In genomic region chr3:9598061-9598460, GRCm38 (mm10) we compare ENCODE assay signal across 14 mouse cellular contexts. TPM values are rescaled to one million over a fixed set of nuclear protein-coding genes. Genes with fewer than 3 reads are reported as not detected.
A peak's percentile ranks its signal among the peaks of the same experiment; 100 is the strongest.
DNase-seq lines count a peak whose midpoint lies in the region; ATAC-seq and TF ChIP-seq lines count a peak whose summit lies in the region.
"Had no signal": no experiment of that assay in that cellular context is flagged by ENCODE, and none has a peak within 500 bp of the region (broad histone marks: within the 10 kb centered on the region; RNA-seq: fewer than 3 reads in every experiment).

No protein-coding gene starts in this region.

- H3K27ac ChIP-seq in liver, embryonic 12.5 days: no peak overlapping the region
- H3K27ac ChIP-seq in liver, embryonic 11.5 days (ENCODE audit: low read depth, low read length): no peak overlapping the region
- H3K27ac ChIP-seq: intestine, embryonic 15.5 days had no signal

- H3K9ac ChIP-seq in liver, embryonic 12.5 days: no peak overlapping the region
- no peak overlapping the region for H3K9ac ChIP-seq in liver, embryonic 11.5 days (ENCODE audit: low read depth, low read length)
- H3K9ac ChIP-seq: intestine, embryonic 15.5 days had no signal

- no peaks in the 10 kb centered on the region for H3K27me3 ChIP-seq in liver, embryonic 12.5 days (replicated peaks)
- no peaks in the 10 kb centered on the region for H3K27me3 ChIP-seq in liver, embryonic 11.5 days (replicated peaks; ENCODE audit: control insufficient read depth, insufficient read depth, low read length)
- no peaks in the 10 kb centered on the region; the same call in 1 of the 2 replicates for H3K27me3 ChIP-seq in G1E (ENCODE audit: insufficient read depth, low read length)
- H3K27me3 ChIP-seq: intestine, embryonic 15.5 days had no signal

- H3K4me1 ChIP-seq in liver, embryonic 12.5 days: peaks cover 31% of the 10 kb centered on the region
- H3K4me1 ChIP-seq in liver, embryonic 11.5 days (replicated peaks; ENCODE audit: control insufficient read depth, insufficient read depth, low read length): peaks cover 10% of the 10 kb centered on the region
- H3K4me1 ChIP-seq in G1E (ENCODE audit: insufficient read depth, low read depth, low read length): no peaks in the 10 kb centered on the region

- no peak for TF ChIP-seq CTCF in G1E (IDR thresholded peaks at IDR 0.05; ENCODE audit: low read depth, low read length)

- no peak for DNase-seq in liver, embryonic 11.5 days (ENCODE audit: low spot score)
- DNase-seq in A20 (ENCODE audit: low read depth, low spot score): peak; percentile 23
- no peak for DNase-seq in G1E (ENCODE audit: low spot score)
- DNase-seq in adrenal gland, postnatal 25 days: no peak
- DNase-seq in layer of hippocampus, postnatal 10 days (ENCODE audit: low spot score in 2 of 2): no peak
- DNase-seq in urinary bladder, adult 2 months (ENCODE audit: low spot score): no peak
- DNase-seq: cerebellum, adult 11 months; heart, postnatal 4 days; kidney, postnatal 25 days had no signal

- no peak overlapping the region for H3K4me2 ChIP-seq in liver, embryonic 12.5 days
- H3K4me2 ChIP-seq in liver, embryonic 11.5 days: no peak overlapping the region
- H3K4me2 ChIP-seq: intestine, embryonic 15.5 days; midbrain, embryonic 11.5 days had no signal

- H3K4me3 ChIP-seq in liver, embryonic 12.5 days: no peak overlapping the region
- H3K4me3 ChIP-seq in liver, embryonic 11.5 days (ENCODE audit: low read depth, low read length): no peak overlapping the region
- H3K4me3 ChIP-seq in G1E (ENCODE audit: low read depth, low read length): no peak overlapping the region
- H3K4me3 ChIP-seq: intestine, embryonic 15.5 days had no signal

- WGBS in liver, embryonic 12.5 days (ENCODE audit: insufficient replicate concordance): 69% methylated on average over 3 of the region's 3 CpGs
- 71% methylated on average over 3 of the region's 3 CpGs for WGBS in liver, embryonic 11.5 days

- no peaks in the 10 kb centered on the region for H3K9me3 ChIP-seq in liver, embryonic 12.5 days (replicated peaks)
- H3K9me3 ChIP-seq in liver, embryonic 11.5 days (ENCODE audit: control insufficient read depth, low read length): no peaks in the 10 kb centered on the region
- H3K9me3 ChIP-seq in G1E (replicated peaks): no peaks in the 10 kb centered on the region
- H3K9me3 ChIP-seq: intestine, embryonic 15.5 days had no signal

- H3K36me3 ChIP-seq in liver, embryonic 12.5 days: no peaks in the 10 kb centered on the region
- H3K36me3 ChIP-seq in liver, embryonic 11.5 days (ENCODE audit: control insufficient read depth, insufficient read depth, low read length): no peaks in the 10 kb centered on the region
- H3K36me3 ChIP-seq in G1E (replicated peaks): no peaks in the 10 kb centered on the region
- H3K36me3 ChIP-seq: intestine, embryonic 15.5 days had no signal

- ATAC-seq in liver, embryonic 12.5 days: peak; percentile 51; the same call in 1 of the 2 replicates
- ATAC-seq in liver, embryonic 11.5 days (replicated peaks; ENCODE audit: low FRiP score): no peak
- 0 out of 2 replicates have a peak, but pooled peaks have one; percentile 28 for ATAC-seq in G1E (ENCODE audit: extremely low read depth, insufficient number of reproducible peaks, low FRiP score, poor library complexity, severe bottlenecking)
- peak; percentile 83 for ATAC-seq in megakaryocyte progenitor cell, adult 5-6 weeks (replicated peaks; ENCODE audit: poor library complexity)
- ATAC-seq: forebrain, embryonic 14.5 days; intestine, embryonic 15.5 days had no signal

RNA-seq across cellular contexts. Expression of gene Zfp704, which starts 11.8 kb away (rescaled TPM):
- polyA plus RNA-seq in liver, embryonic 12.5 days (2016; fragmentation: Nextera tagmentation; extraction: Ambion mirVana): 1.8 and 2.2 TPM in 2 replicates
- polyA plus RNA-seq in liver, embryonic 11.5 days (2014; fragmentation: Nextera tagmentation; extraction: Ambion mirVana): 4.1 and 4.7 TPM in 2 replicates
- not detected in 2 replicates for total RNA-seq in G1E (2014; fragmentation: Nextera tagmentation)
- 0.22 and 0.23 TPM in 2 replicates for total RNA-seq in G1E (2017)
- polyA plus RNA-seq in G1E (2012): 0.02 TPM in 2 replicates
- total RNA-seq in megakaryocyte progenitor cell, adult 5-6 weeks (2015): 16.3 and 20.8 TPM in 2 replicates
- 12.9 and 14.8 TPM in 2 replicates for total RNA-seq in megakaryocyte progenitor cell, adult 5-6 weeks (2017)
- 13.6 and 18.7 TPM in 2 replicates for total RNA-seq in adrenal gland, postnatal 25 days (2021)
- total RNA-seq in layer of hippocampus, postnatal 10 days (2021): 10 to 100 TPM; 48.3 to 48.8 TPM
- polyA plus RNA-seq in urinary bladder, adult 2 months (2012; rRNA removed): 8.5 and 9.8 TPM in 2 replicates

Comparison
In these comparisons a context has a peak if more than half of its experiments do, and no peak if none do; other contexts are left out.
1. RNA of gene Zfp704, which starts 11.8 kb away (total RNA-seq): 48.3 to 48.8 TPM in layer of hippocampus, postnatal 10 days, 13.6 to 18.7 TPM in adrenal gland, postnatal 25 days and 12.9 to 20.8 TPM in megakaryocyte progenitor cell, adult 5-6 weeks; 0.22 to 0.23 TPM in G1E; every median in the first group is over 10 times any median in the second.